Mouse (Mus musculus): ENCODE results near the gene Rccd1. TPM values are rescaled to one million over a fixed set of nuclear protein-coding genes. Genes with fewer than 3 reads are reported as not detected.

Rccd1 gene
- polyA plus RNA-seq (2012; rRNA removed), result 4.3 TPM in 2 replicates

DNA sequence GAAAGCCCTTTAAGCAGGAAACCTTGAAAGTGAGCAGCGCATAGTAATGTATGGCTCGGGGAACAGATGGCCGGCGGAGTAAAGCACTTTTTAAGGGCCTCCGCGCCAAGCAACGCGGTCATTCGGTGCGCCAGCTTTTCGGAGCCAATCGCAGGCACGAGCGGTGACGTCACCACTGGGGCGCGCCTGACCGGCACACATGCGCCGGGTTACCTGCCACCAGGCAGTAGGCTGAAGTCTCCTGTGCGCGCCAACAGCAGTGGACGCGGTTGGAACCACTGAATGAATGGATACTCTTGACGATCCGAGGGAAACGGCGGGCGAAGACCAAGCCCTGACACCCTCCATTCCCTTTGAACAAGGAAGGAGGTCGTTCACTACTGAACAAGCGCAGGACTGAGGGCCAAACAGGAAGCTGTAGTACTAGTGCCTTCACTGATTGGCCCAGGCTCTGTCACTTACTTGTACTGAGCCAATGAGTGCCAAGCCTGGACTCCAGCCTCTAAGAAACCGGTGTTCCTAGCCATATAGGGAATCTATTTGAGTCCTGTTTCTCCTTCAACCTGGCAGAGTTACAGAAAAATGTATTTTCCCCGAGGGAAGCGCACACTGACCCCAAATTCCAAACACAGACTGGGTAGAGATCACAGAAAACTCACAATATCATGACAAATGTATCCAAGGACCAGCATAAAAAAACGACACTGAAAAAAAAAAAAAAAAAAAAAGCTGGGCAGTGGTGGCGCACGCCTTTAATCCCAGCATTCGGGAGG lies at the start of gene Rccd1:
TSS of gene Rccd1 (minus strand) at position 412 of the 773 bp plus-strand sequence.

DNA sequence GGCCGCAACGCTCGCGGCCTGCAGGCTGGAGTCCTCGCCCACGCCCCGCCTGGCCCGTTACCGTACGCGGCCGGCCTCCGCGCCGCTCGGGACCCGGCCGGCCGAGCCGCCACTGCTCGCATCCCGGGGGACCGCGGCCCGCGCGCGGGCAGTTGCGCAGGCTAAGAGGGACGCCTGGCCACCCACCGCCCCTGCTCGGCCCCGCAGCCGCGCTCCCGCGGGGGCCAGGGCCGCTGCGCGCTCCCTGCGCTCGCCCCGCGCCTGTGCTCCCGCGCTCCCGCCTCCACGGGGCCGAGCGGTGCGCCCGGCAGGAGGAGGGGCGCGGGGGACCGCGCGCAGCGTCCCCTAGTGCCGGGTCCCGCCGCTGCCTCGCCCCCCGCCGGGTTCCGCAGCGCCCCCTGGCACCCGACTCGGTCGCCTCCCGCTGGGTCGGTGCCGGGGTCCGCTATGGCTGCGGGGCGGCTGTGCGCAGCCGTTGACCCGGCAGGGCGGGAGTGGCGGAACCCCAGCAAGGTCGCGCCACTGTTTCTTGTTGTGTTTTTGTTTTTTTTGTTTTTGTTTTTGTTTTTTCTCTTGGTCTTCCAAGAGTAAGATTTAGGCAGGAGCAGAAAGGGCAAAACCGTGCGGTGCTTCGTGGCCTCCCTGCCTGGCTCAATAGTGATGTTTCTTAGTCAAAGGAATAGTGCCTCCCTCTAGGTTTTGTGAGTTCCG lies 46.9 kb upstream of the Rccd1 start, which contains the start of gene Man2a2:
TSS of gene Man2a2 (minus strand) at position 335 of the 711 bp plus-strand sequence.

DNA sequence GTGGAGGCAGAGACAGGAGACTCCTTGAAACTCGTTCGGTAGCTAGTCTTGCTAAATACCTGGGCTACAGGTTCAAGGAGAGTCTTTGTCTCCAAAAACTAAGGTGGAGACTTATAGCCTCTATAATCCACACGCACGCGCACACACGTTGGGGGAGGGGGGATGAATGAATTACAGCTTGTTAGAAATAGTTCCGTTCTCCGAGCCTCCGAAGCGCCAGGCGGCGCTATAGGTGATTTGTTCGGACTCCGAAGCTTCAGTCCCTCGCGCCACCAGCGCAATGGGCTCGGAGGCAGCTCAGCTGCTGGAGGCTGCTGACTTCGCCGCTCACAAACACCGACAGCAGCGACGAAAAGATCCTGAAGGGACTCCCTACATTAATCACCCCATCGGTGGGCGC lies 18.6 kb upstream of the Rccd1 start, which contains the start of gene Hddc3:
TSS of gene Hddc3 (plus strand) at position 247 of the 400 bp plus-strand sequence.

DNA sequence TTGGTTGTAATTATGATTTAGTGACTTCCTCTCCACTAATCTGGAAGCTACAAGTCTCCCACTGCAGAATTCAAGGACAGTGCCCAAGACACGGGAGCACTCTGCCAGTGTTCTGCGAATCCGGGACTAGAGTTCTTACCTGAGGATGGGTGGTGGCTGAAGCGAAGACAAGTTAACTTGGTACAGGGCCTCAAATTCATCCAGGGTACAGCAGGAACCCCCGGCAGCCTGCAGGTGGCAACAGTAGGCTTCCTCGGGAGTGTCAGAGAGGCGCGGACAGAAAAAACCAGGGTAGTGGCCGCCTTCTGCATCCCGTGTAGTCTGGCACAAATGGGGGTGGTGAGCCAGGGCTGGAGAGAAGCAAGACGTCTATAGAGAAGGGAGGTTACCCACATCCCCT lies 16.5 kb upstream of the Rccd1 start, which contains the start of gene Unc45a:
TSS of gene Unc45a (minus strand) at position 213 of the 400 bp plus-strand sequence.

DNA sequence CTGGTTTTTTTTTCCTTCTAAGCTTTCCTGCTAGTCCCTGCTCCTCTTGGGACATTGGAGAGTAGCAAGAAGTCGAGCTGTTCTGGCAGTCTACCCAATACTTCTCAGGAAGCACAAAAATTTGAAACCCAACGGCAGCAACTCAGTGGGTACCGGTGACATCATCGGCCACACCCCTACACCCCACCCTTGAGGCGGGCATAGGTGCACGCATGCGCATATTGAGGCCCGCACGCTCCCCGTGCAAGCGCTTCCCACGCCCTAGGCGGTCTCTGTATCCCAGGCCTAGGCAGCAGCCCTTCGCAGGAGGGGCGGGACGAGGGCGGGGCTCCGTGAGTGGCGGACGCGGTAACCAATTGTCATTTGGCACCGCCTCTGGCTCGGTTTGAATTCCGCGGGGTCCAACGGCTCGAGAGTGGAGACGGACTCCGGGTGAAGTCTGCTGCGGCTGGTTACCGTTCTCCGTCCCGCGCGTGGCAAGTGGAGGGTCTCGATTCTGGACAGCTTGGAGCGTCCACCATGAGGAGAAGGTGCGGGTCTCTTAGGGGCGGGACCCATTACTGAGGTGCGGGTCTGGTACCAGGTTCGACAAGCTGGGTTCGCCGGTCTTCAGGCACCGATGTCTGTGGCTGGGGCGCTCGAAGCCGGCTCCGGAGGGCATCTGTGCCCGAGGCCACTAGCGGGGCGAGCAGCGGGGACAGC lies 30.0 kb downstream of the Rccd1 start, which contains the start of gene Prc1:
TSS of gene Prc1 (plus strand) at position 389 of the 702 bp plus-strand sequence.

DNA sequence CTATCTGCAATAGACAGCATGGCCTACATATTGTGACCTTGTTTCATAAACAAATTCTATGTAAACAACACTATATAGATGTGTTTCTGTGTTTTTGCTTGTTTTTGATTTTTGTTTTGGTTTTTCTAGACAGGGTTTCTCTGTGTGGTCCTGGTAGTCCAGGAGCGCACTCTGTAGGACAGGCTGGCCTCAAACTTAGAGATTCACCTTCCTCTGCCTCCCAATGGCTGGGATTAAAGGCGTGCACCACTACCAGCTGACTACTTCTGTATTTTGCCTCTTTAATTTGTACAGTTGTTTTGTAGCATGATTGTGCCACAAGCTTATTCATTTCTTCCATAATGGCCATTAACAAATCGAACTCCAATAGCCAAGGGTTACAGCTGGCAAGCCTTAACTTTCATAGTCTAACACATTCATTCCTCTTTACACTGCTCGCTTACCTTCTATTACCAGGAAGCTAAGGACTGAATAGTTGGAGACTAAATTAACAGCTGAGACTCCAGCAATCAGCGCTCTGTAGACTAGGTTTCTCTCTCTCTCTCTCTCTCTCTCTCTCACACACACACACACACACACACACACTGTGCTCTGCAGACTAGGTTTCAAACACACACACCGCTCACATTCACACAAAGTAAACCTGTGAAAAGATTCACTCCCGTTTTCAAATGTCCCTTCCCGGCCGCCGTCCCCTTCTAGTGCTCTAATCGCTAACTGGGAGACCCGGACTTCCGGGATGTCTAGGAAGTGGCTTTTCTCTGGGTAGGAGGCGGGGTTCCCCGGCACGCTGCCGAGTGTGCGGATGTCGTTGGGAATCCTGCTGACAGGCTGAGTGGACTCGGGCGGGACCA lies 55.1 kb downstream of the Rccd1 start, which contains the start of gene Vps33b:
TSS of gene Vps33b (plus strand) at position 753 of the 854 bp plus-strand sequence.

DNA sequence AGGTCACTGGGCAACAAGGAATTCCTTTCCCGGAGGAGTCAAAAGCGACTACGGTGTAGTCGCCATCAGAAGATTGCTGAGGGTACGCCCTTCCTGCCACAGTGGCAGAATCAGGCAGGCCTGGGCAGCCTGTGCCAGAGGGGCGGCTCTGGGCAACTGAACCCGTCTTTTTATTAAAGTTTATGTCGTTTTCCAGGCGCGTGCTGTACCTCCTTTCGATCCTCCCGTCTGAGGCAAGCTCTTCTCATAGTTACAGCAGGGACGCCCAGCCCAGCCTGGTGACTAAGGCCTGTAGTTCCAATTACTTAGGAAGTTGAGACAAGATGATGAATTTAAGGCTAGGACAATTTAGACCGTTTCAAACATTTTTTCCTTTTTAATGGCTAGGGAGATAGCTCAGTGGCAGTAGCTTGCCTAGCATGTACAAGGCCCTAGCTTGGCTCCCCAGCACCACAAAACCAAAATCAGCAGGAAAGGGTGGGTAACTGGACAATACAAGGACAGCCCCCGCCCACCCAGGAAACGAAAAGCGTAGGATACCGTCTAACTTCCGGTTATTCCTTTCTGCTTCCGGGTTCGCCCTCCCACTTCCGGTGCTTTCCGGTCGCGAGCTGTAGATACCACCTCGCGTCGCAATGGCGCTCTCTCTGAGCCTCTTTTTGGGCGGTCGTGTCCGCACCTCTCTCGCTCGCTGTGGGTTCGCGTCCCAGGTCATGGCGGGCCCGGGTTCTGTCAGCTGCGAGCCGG lies 63.5 kb downstream of the Rccd1 start, which contains the start of gene Ngrn:
TSS of gene Ngrn (plus strand) at position 591 of the 747 bp plus-strand sequence.

DNA sequence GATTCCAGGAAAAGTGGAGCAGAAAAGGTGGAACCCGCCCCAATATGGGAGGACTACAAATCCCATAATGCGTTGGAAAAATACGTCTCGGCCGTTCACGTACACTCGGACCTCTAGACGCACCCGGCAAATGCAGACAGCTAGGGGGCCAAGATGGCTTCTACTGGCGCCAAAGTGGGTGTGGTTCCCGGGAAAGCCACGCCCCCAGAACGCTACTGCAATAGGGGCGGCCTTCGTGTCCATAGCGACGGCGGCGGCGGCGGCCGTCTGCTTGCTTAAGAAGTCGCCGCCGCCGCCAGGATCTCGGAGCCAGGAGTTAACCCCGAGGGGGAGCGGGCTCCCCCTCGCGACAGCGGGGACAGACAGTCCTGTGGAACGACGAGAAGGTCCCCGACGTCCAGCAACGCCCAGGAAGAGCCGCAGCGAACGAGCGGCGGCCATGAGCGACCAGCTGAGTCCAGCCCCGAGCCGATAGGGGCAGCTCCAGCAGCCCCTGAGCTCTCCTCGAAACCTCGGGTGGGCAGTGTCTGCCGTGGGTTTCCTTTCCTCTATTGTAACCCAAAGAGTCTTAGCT lies 78.0 kb downstream of the Rccd1 start, which contains the start of gene Ttll13:
TSS of gene Ttll13 (plus strand) at position 229 of the 574 bp plus-strand sequence.

Other genes starting within 250 kb of the Rccd1 start
- gene Idh2, start 209.1 kb downstream of the Rccd1 start, polyA plus RNA-seq (2012; rRNA removed), result 171 and 185 TPM in 2 replicates
- 4.6 TPM in 2 replicates for gene Sema4b, start 137.6 kb downstream of the Rccd1 start, polyA plus RNA-seq (2012; rRNA removed)
- 40.6 and 46.2 TPM in 2 replicates for gene Cib1, start 91.6 kb downstream of the Rccd1 start, polyA plus RNA-seq (2012; rRNA removed)
- gene Gdpgp1, start 91.6 kb downstream of the Rccd1 start, polyA plus RNA-seq (2012; rRNA removed), result 0.88 and 0.94 TPM in 2 replicates
- gene Ttll13, start 78.1 kb downstream of the Rccd1 start, polyA plus RNA-seq (2012; rRNA removed), result 0.23 and 0.31 TPM in 2 replicates
- 21.6 and 24.3 TPM in 2 replicates for gene Ngrn, start 63.2 kb downstream of the Rccd1 start, polyA plus RNA-seq (2012; rRNA removed)
- gene Vps33b, start 54.8 kb downstream of the Rccd1 start, polyA plus RNA-seq (2012; rRNA removed), result 5.3 and 5.8 TPM in 2 replicates
- 38.5 and 42.6 TPM in 2 replicates for gene Prc1, start 30.0 kb downstream of the Rccd1 start, polyA plus RNA-seq (2012; rRNA removed)
- gene Unc45a, start 16.6 kb upstream of the Rccd1 start, polyA plus RNA-seq (2012; rRNA removed), result 8.7 and 9.3 TPM in 2 replicates
- 8.4 and 8.9 TPM in 2 replicates for gene Hddc3, start 18.6 kb upstream of the Rccd1 start, polyA plus RNA-seq (2012; rRNA removed)
- gene Man2a2, start 46.9 kb upstream of the Rccd1 start, polyA plus RNA-seq (2012; rRNA removed), result 8.5 and 10.6 TPM in 2 replicates
- gene Fes, start 63.5 kb upstream of the Rccd1 start, polyA plus RNA-seq (2012; rRNA removed), result 17.6 and 24.7 TPM in 2 replicates
- gene Furin, start 81.0 kb upstream of the Rccd1 start, polyA plus RNA-seq (2012; rRNA removed), result 22.4 and 27.7 TPM in 2 replicates
- gene Blm, start 210.7 kb upstream of the Rccd1 start, polyA plus RNA-seq (2012; rRNA removed), result 9.6 and 11.2 TPM in 2 replicates

All from liver, embryonic 18 days (tissue).